In the genomic region with DNA sequence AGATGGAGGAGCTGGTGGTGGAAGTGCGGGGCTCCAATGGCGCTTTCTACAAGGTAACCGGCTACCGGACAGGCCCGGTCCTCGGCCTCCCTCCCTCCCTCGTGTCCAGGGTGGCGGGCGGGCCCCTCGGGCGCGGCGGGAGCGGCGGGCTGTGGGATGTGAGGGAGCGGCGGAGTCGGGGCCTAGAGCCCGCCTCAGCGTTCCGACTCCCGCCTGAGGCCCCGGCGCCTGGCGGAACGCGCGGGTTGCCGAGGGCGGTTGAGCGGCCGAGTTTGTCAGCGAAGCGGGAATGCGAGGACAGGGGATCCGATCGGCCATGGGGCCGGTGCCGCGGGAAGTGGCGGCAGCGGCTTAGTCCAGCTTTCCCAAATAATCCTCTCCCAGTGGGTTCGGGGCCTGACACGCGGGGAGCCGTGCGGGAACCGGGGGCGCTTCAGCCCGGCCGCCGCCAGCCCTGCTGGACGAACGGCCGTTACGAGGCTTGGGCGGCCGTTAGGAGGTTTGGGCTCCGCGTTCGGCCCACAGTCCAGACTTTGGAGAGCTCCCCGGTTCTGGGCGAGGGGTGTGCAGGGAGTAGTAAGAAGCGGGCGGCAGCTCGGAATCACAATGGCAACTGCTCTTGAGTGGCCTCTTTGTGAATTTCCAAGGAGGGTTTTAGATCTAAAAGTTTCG, we compare ENCODE assay signal across 8 mouse cellular contexts. TPM values are rescaled to one million over a fixed set of nuclear protein-coding genes. Genes with fewer than 3 reads are reported as not detected.
DNase-seq lines count a peak whose midpoint lies in the region; ATAC-seq and TF ChIP-seq lines count a peak whose summit lies in the region.

No protein-coding gene starts in this region.

- no peaks in the 10 kb centered on the region for H3K4me1 ChIP-seq in spleen, adult 2 months (ENCODE audit: control insufficient read depth, insufficient read depth, insufficient read length)
- no peaks in the 10 kb centered on the region for H3K4me1 ChIP-seq in embryonic facial prominence, embryonic 13.5 days
- no peaks in the 10 kb centered on the region for H3K4me1 ChIP-seq in hindbrain, embryonic 11.5 days (replicated peaks; ENCODE audit: control insufficient read depth, insufficient read depth, low read length)
- no peaks in the 10 kb centered on the region for H3K4me1 ChIP-seq in midbrain, postnatal 0 days (ENCODE audit: insufficient read depth, low read length)

- WGBS in spleen, adult 2 months: 28% methylated on average over 57 of the region's 67 CpGs
- 30% methylated on average over 62 of the region's 67 CpGs for WGBS in embryonic facial prominence, embryonic 13.5 days
- 15% methylated on average over 28 of the region's 67 CpGs for WGBS in hindbrain, embryonic 11.5 days
- WGBS in midbrain, postnatal 0 days: 23% methylated on average over 53 of the region's 67 CpGs

- peak overlapping the region; percentile 53 for H3K4me2 ChIP-seq in embryonic facial prominence, embryonic 13.5 days
- peak overlapping the region; percentile 27 for H3K4me2 ChIP-seq in hindbrain, embryonic 11.5 days (replicated peaks; ENCODE audit: low read depth, low read length)
- peak overlapping the region; percentile 42 for H3K4me2 ChIP-seq in midbrain, postnatal 0 days (ENCODE audit: low read depth, low read length, poor library complexity, severe bottlenecking)

- DNase-seq in spleen, adult 2 months (ENCODE audit: low read depth in 1 of 2, low spot score in 2 of 2): peak; percentile 4 to 9
- DNase-seq in spleen, postnatal 36 days (ENCODE audit: low spot score in 2 of 2): no peak
- peak; percentile 64 for DNase-seq in ZHBTc4 (ENCODE audit: low read depth, low spot score)
- peak; percentile 60 for DNase-seq in hindbrain, embryonic 11.5 days (ENCODE audit: low spot score)
- peak; percentile 54 for DNase-seq in liver
- DNase-seq in midbrain, postnatal 0 days (ENCODE audit: low spot score): peak; percentile 5
- DNase-seq in cerebellum, postnatal 25 days: no peak

- no peaks in the 10 kb centered on the region for H3K27me3 ChIP-seq in spleen, adult 2 months (ENCODE audit: control insufficient read depth, insufficient read depth, low read length)
- no peaks in the 10 kb centered on the region for H3K27me3 ChIP-seq in embryonic facial prominence, embryonic 13.5 days
- no peaks in the 10 kb centered on the region for H3K27me3 ChIP-seq in hindbrain, embryonic 11.5 days (ENCODE audit: control insufficient read depth, insufficient read depth, low read length)
- H3K27me3 ChIP-seq in midbrain, postnatal 0 days (ENCODE audit: insufficient read depth, low read length): no peaks in the 10 kb centered on the region

- no peak for TF ChIP-seq POLR2A in spleen, adult 2 months (IDR thresholded peaks at IDR 0.05; ENCODE audit: low read depth, low read length)

- H3K36me3 ChIP-seq in spleen, adult 2 months (ENCODE audit: control insufficient read depth, insufficient read depth, low read length): no peaks in the 10 kb centered on the region
- no peaks in the 10 kb centered on the region for H3K36me3 ChIP-seq in embryonic facial prominence, embryonic 13.5 days
- H3K36me3 ChIP-seq in hindbrain, embryonic 11.5 days (ENCODE audit: control insufficient read depth, insufficient read depth, low read length): no peaks in the 10 kb centered on the region
- no peaks in the 10 kb centered on the region for H3K36me3 ChIP-seq in midbrain, postnatal 0 days (ENCODE audit: insufficient read depth, low read length)

- H3K27ac ChIP-seq in spleen, adult 2 months (ENCODE audit: insufficient read depth, low read length): peak overlapping the region; percentile 92
- H3K27ac ChIP-seq in embryonic facial prominence, embryonic 13.5 days: peak overlapping the region; percentile 92
- H3K27ac ChIP-seq in hindbrain, embryonic 11.5 days (ENCODE audit: low read depth, low read length): peak overlapping the region; percentile 89
- H3K27ac ChIP-seq in midbrain, postnatal 0 days (ENCODE audit: low read depth, low read length): peak overlapping the region; percentile 74

- H3K9ac ChIP-seq in embryonic facial prominence, embryonic 13.5 days: peak overlapping the region; percentile 89
- peak overlapping the region; percentile 81 for H3K9ac ChIP-seq in hindbrain, embryonic 11.5 days (ENCODE audit: low read depth, low read length)
- peak overlapping the region; percentile 62 for H3K9ac ChIP-seq in midbrain, postnatal 0 days (replicated peaks; ENCODE audit: low read length, poor library complexity, severe bottlenecking)

- no peaks in the 10 kb centered on the region for H3K9me3 ChIP-seq in embryonic facial prominence, embryonic 13.5 days
- no peaks in the 10 kb centered on the region for H3K9me3 ChIP-seq in hindbrain, embryonic 11.5 days (ENCODE audit: control insufficient read depth, low read length)
- H3K9me3 ChIP-seq in midbrain, postnatal 0 days (ENCODE audit: low read length): no peaks in the 10 kb centered on the region

- ATAC-seq in embryonic facial prominence, embryonic 13.5 days (ENCODE audit: insufficient number of reproducible peaks, insufficient read depth, low FRiP score, low TSS enrichment, low read depth): peak; percentile 73
- ATAC-seq in hindbrain, embryonic 11.5 days (ENCODE audit: low FRiP score): peak; percentile 84
- peak; percentile 74 for ATAC-seq in midbrain, postnatal 0 days (ENCODE audit: low FRiP score)

- peak overlapping the region; percentile 68 for H3K4me3 ChIP-seq in spleen, adult 2 months (ENCODE audit: extremely low read depth, insufficient read depth, insufficient read length)
- peak overlapping the region; percentile 64 for H3K4me3 ChIP-seq in embryonic facial prominence, embryonic 13.5 days
- H3K4me3 ChIP-seq in hindbrain, embryonic 11.5 days (ENCODE audit: low read depth, low read length): peak overlapping the region; percentile 61
- peak overlapping the region; percentile 64 for H3K4me3 ChIP-seq in midbrain, postnatal 0 days (ENCODE audit: low read depth, low read length)

- TF ChIP-seq CTCF in spleen, adult 2 months (IDR thresholded peaks at IDR 0.05; ENCODE audit: extremely low read depth, insufficient read depth, insufficient read length, insufficient replicate concordance): no peak
- TF ChIP-seq CTCF in midbrain, postnatal 0 days (IDR thresholded peaks at IDR 0.05): no peak

RNA-seq across cellular contexts. Expression of a gene that starts 0.6 kb away (rescaled TPM):
- 5.1 and 9.6 TPM in 2 replicates for polyA plus RNA-seq in spleen, adult 2 months (2012; rRNA removed)
- polyA plus RNA-seq in embryonic facial prominence, embryonic 13.5 days (2015; fragmentation: Nextera tagmentation; extraction: Ambion mirVana): 67.0 and 74.0 TPM in 2 replicates
- 67.7 and 68.4 TPM in 2 replicates for polyA plus RNA-seq in hindbrain, embryonic 11.5 days (2014; fragmentation: Nextera tagmentation; extraction: Ambion mirVana)
- total RNA-seq in midbrain, postnatal 0 days (2014; rRNA removed): 28.0 and 55.8 TPM in 2 replicates
- 33.4 and 39.4 TPM in 2 replicates for polyA plus RNA-seq in midbrain, postnatal 0 days (2015; fragmentation: Nextera tagmentation; extraction: Ambion mirVana)

Comparison
In these comparisons a context has a peak if more than half of its experiments do, and no peak if none do; other contexts are left out.
1. DNase-seq: peak in spleen, adult 2 months (2 of 2), ZHBTc4 (single experiment), hindbrain, embryonic 11.5 days (single experiment), liver (single experiment) and midbrain, postnatal 0 days (single experiment); none in spleen, postnatal 36 days (0 of 2) and cerebellum, postnatal 25 days (0 of 2).
2. Peak in every context shown above with its lines, with median percentiles within 50 percentile points of each other: H3K27ac ChIP-seq, H3K4me3 ChIP-seq, ATAC-seq, H3K4me2 ChIP-seq and H3K9ac ChIP-seq.